Mouse (Mus musculus): ENCODE results near the gene Prpf19. TPM values are rescaled to one million over a fixed set of nuclear protein-coding genes. Genes with fewer than 3 reads are reported as not detected.

Gene Prpf19
- polyA plus RNA-seq, 1 experiment: 115 TPM

- Histone ChIP-seq H3K27ac (ENCODE audit: insufficient read depth, low read length) (no peak overlapping the region), H3K4me3 (ENCODE audit: insufficient read depth, low read length) (no peak overlapping the region), H3K4me1 (ENCODE audit: control insufficient read depth, insufficient read depth, low read length) (peaks cover 7% of the 10 kb centered on the region)
- no peak for TF ChIP-seq POLR2A (IDR thresholded peaks at IDR 0.05; ENCODE audit: low read depth, low read length)
- no peak for TF ChIP-seq CTCF (IDR thresholded peaks at IDR 0.05; ENCODE audit: borderline replicate concordance, insufficient read depth, low read length)
Measured at GRCm38 (mm10) chr19:10930641-10931040, 35.6 kb downstream of the Prpf19 start.

- H3K4me1 ChIP-seq (ENCODE audit: control insufficient read depth, insufficient read depth, low read length): no peaks in the 10 kb centered on the region
- no peak overlapping the region for H3K4me3 ChIP-seq (ENCODE audit: insufficient read depth, low read length)
- no peak overlapping the region for H3K27ac ChIP-seq (ENCODE audit: insufficient read depth, low read length)
- TF ChIP-seq POLR2A (IDR thresholded peaks at IDR 0.05; ENCODE audit: low read depth, low read length) (no peak), CTCF (IDR thresholded peaks at IDR 0.05; ENCODE audit: borderline replicate concordance, insufficient read depth, low read length) (no peak)
Measured at GRCm38 (mm10) chr19:10935029-10935428, 40.0 kb downstream of the Prpf19 start.

- no peak overlapping the region for H3K27ac ChIP-seq (ENCODE audit: insufficient read depth, low read length)
- no peak overlapping the region for H3K4me3 ChIP-seq (ENCODE audit: insufficient read depth, low read length)
- H3K4me1 ChIP-seq (ENCODE audit: control insufficient read depth, insufficient read depth, low read length): no peaks in the 10 kb centered on the region
- no peak for TF ChIP-seq POLR2A (IDR thresholded peaks at IDR 0.05; ENCODE audit: low read depth, low read length)
- no peak; the same call in 1 of the 2 replicates for TF ChIP-seq CTCF (IDR thresholded peaks at IDR 0.05; ENCODE audit: borderline replicate concordance, insufficient read depth, low read length)
Measured at GRCm38 (mm10) chr19:10936077-10936476, 41.0 kb downstream of the Prpf19 start.

- TF ChIP-seq CTCF (IDR thresholded peaks at IDR 0.05; ENCODE audit: borderline replicate concordance, insufficient read depth, low read length) (no peak), POLR2A (IDR thresholded peaks at IDR 0.05; ENCODE audit: low read depth, low read length) (no peak)
- Histone ChIP-seq H3K4me1 (ENCODE audit: control insufficient read depth, insufficient read depth, low read length) (no peaks in the 10 kb centered on the region), H3K4me3 (ENCODE audit: insufficient read depth, low read length) (no peak within 1 kb of the TSS), H3K27ac (ENCODE audit: insufficient read depth, low read length) (no peak within 1 kb of the TSS)
Measured at GRCm38 (mm10) chr19:10937110-10937563, 42.1 kb downstream of the Prpf19 start, which contains the start of gene Ptgdr2. Gene Ptgdr2 (plus strand): TSS chr19:10937160.

- Histone ChIP-seq H3K4me3 (ENCODE audit: insufficient read depth, low read length) (no peak overlapping the region), H3K4me1 (ENCODE audit: control insufficient read depth, insufficient read depth, low read length) (no peaks in the 10 kb centered on the region), H3K27ac (ENCODE audit: insufficient read depth, low read length) (no peak overlapping the region)
- TF ChIP-seq CTCF (IDR thresholded peaks at IDR 0.05; ENCODE audit: borderline replicate concordance, insufficient read depth, low read length) (no peak), POLR2A (IDR thresholded peaks at IDR 0.05; ENCODE audit: low read depth, low read length) (no peak)
Measured at GRCm38 (mm10) chr19:10938771-10939170, 43.7 kb downstream of the Prpf19 start.

- Histone ChIP-seq H3K4me1 (ENCODE audit: control insufficient read depth, insufficient read depth, low read length) (no peaks in the 10 kb centered on the region), H3K4me3 (ENCODE audit: insufficient read depth, low read length) (no peak overlapping the region), H3K27ac (ENCODE audit: insufficient read depth, low read length) (no peak overlapping the region)
- TF ChIP-seq CTCF (IDR thresholded peaks at IDR 0.05; ENCODE audit: borderline replicate concordance, insufficient read depth, low read length) (peak; percentile 93), POLR2A (IDR thresholded peaks at IDR 0.05; ENCODE audit: low read depth, low read length) (no peak)
Measured at GRCm38 (mm10) chr19:10940097-10940800, 45.2 kb downstream of the Prpf19 start.

GRCm38 (mm10) chr19:10940801-10941457, 45.9 kb downstream of the Prpf19 start:
- Histone ChIP-seq H3K27ac (ENCODE audit: insufficient read depth, low read length) (no peak overlapping the region), H3K4me1 (ENCODE audit: control insufficient read depth, insufficient read depth, low read length) (no peaks in the 10 kb centered on the region), H3K4me3 (ENCODE audit: insufficient read depth, low read length) (no peak overlapping the region)
- TF ChIP-seq CTCF (IDR thresholded peaks at IDR 0.05; ENCODE audit: borderline replicate concordance, insufficient read depth, low read length) (no peak), POLR2A (IDR thresholded peaks at IDR 0.05; ENCODE audit: low read depth, low read length) (0 out of 2 replicates have a peak, but pooled peaks have one; percentile 25)

- Histone ChIP-seq H3K27ac (ENCODE audit: insufficient read depth, low read length) (no peak overlapping the region), H3K4me3 (ENCODE audit: insufficient read depth, low read length) (no peak overlapping the region), H3K4me1 (ENCODE audit: control insufficient read depth, insufficient read depth, low read length) (peaks cover 7% of the 10 kb centered on the region; the same call in 1 of the 2 replicates)
- TF ChIP-seq POLR2A (IDR thresholded peaks at IDR 0.05; ENCODE audit: low read depth, low read length) (no peak), CTCF (IDR thresholded peaks at IDR 0.05; ENCODE audit: borderline replicate concordance, insufficient read depth, low read length) (no peak)
Measured at GRCm38 (mm10) chr19:10943955-10944354, 48.9 kb downstream of the Prpf19 start.

GRCm38 (mm10) chr19:10946506-10946905, 51.5 kb downstream of the Prpf19 start:
- Histone ChIP-seq H3K4me1 (ENCODE audit: control insufficient read depth, insufficient read depth, low read length) (peaks cover 8% of the 10 kb centered on the region), H3K27ac (ENCODE audit: insufficient read depth, low read length) (no peak overlapping the region), H3K4me3 (ENCODE audit: insufficient read depth, low read length) (peak overlapping the region; percentile 84)
- TF ChIP-seq POLR2A (IDR thresholded peaks at IDR 0.05; ENCODE audit: low read depth, low read length): no peak
- TF ChIP-seq CTCF (IDR thresholded peaks at IDR 0.05; ENCODE audit: borderline replicate concordance, insufficient read depth, low read length): no peak

GRCm38 (mm10) chr19:10947219-10947618, 52.2 kb downstream of the Prpf19 start:
- TF ChIP-seq POLR2A (IDR thresholded peaks at IDR 0.05; ENCODE audit: low read depth, low read length): no peak
- no peak for TF ChIP-seq CTCF (IDR thresholded peaks at IDR 0.05; ENCODE audit: borderline replicate concordance, insufficient read depth, low read length)
- no peak overlapping the region for H3K27ac ChIP-seq (ENCODE audit: insufficient read depth, low read length)
- peaks cover 11% of the 10 kb centered on the region for H3K4me1 ChIP-seq (ENCODE audit: control insufficient read depth, insufficient read depth, low read length)
- H3K4me3 ChIP-seq (ENCODE audit: insufficient read depth, low read length): peak overlapping the region; percentile 84

All from embryonic fibroblast, embryonic 13.5 days (primary cell).